Mouse (Mus musculus): ENCODE measurements around the gene Rap1b.

Gene Rap1b

DNA sequence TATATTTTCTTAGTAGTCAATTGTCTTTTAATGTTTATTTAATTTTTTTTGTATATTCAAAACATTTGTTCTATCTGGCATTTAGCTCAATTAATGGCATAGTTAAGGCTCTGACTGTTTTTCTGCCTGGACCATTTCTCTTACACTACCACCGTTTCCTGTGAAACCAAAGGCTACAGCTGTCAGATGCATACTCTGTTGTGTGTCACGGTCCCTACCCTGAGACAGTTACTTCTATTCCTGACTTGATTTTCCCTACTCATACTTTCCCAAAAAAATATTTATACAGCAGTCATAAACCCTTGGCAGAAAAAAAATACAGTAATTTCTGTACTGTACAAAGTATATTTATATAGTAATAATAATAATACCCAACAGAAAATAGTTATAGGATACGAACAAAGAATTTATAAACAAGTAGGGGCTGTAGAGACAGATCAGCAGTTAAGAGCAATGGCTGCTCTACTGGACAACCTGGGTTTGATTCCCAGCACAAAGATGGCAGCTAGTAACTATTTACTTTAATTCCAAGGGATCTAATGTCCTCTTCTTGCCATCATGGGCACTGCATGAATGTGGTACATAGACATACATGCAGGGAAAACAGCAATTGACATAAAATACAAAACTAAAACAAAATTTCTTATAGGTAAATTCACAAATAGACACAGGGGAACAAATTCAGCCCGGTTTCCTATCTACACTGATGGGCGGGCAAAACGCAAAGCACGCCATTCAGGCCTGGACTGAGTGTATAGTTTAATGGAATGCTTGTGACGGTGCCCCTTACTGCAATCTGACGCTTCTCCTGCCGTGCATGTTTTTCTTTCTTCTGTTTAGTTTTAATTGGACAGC, 78.3 kb downstream of the Rap1b start:
- no peak for DNase-seq

DNA sequence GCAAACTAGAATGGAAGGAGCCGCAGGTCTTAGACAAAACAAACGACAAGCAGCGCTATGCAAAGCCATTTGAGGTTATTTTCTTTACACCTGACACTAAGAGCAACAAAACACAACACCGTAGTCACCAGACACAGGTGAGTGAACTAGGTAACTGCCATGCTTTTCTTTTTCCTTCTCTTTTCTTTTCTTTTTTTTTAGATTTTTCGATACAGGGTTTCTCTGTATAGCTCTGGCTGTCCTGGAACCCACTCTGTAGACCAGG, 79.0 kb downstream of the Rap1b start:
- no peak for DNase-seq

GRCm38 (mm10) chr10:117766111-117766895, 79.5 kb downstream of the Rap1b start:
- DNase-seq, result no peak

GRCm38 (mm10) chr10:117765116-117765894, 80.5 kb downstream of the Rap1b start:
- no peak for DNase-seq

GRCm38 (mm10) chr10:117764598-117764997, 81.2 kb downstream of the Rap1b start:
- DNase-seq, result no peak
